Mouse (Mus musculus): ENCODE measurements around the gene Ncoa4. TPM values are rescaled to one million over a fixed set of nuclear protein-coding genes. Genes with fewer than 3 reads are reported as not detected.
A peak's percentile ranks its signal among the peaks of the same experiment; 100 is the strongest.
"Not testable (repeated sequence)": the region's sequence is repeated elsewhere in the genome, so short reads cannot be mapped to it uniquely, and the experiment has no call there.

Ncoa4 gene
- total and polyA plus RNA-seq, 3 experiments = 54.5 to 64.6 (median 57.9) TPM

GRCm38 (mm10) chr14:32124261-32124660 lies 35.4 kb upstream of the Ncoa4 start:
- no peaks in the 10 kb centered on the region for H3K79me2 ChIP-seq (ENCODE audit: control insufficient read depth, insufficient read depth, low read length, poor library complexity)
- TF ChIP-seq MYB (IDR thresholded peaks at IDR 0.05; ENCODE audit: low read depth, low read length) = no peak
- TF ChIP-seq CHD2 (IDR thresholded peaks at IDR 0.05; ENCODE audit: low read length) = no peak
- no peak for TF ChIP-seq MAZ (IDR thresholded peaks at IDR 0.05; ENCODE audit: low read depth, low read length)
- no peak for TF ChIP-seq USF1 (IDR thresholded peaks at IDR 0.05; ENCODE audit: low read depth, low read length)
- no peak for TF ChIP-seq GATA1 (IDR thresholded peaks at IDR 0.05; ENCODE audit: low read depth, low read length)
- TF ChIP-seq RAD21 (IDR thresholded peaks at IDR 0.05; ENCODE audit: low read depth, low read length) = no peak
- no peak for TF ChIP-seq E2F4 (IDR thresholded peaks at IDR 0.05; ENCODE audit: borderline replicate concordance, low read depth, low read length)
- TF ChIP-seq ZMIZ1 (IDR thresholded peaks at IDR 0.05; ENCODE audit: low read depth, low read length) = no peak
- no peak for TF ChIP-seq RCOR1 (IDR thresholded peaks at IDR 0.05; ENCODE audit: low read depth, low read length)
- TF ChIP-seq SMC3 (IDR thresholded peaks at IDR 0.05; ENCODE audit: low read depth, low read length) = no peak
- no peak for TF ChIP-seq USF2 (IDR thresholded peaks at IDR 0.05; ENCODE audit: borderline replicate concordance in 1 of 2, insufficient read depth in 1 of 2, low read depth in 1 of 2, low read length in 2 of 2)
- H3K36me3 ChIP-seq (ENCODE audit: control insufficient read depth in 1 of 2, insufficient read depth in 2 of 2, low read length in 2 of 2) = no peaks in the 10 kb centered on the region
- H3K9me3 ChIP-seq (replicated peaks; ENCODE audit: insufficient read depth, low read length) = no peaks in the 10 kb centered on the region
- peaks cover 0 to 3% of the 10 kb centered on the region in 2 experiments for H3K27me3 ChIP-seq (ENCODE audit: control insufficient read depth in 1 of 2, insufficient read depth in 2 of 2, low read length in 2 of 2)
- no peak overlapping the region for H3K4me3 ChIP-seq (ENCODE audit: control insufficient read depth in 1 of 2, insufficient read depth in 1 of 2, low read depth in 2 of 2, low read length in 2 of 2)
- H3K4me1 ChIP-seq (ENCODE audit: control insufficient read depth in 1 of 2, insufficient read depth in 2 of 2, low read length in 2 of 2) = no peaks in the 10 kb centered on the region
- no peak overlapping the region for H3K27ac ChIP-seq (ENCODE audit: control insufficient read depth, low read depth, low read length)
- no peak overlapping the region for H3K9ac ChIP-seq (ENCODE audit: control insufficient read depth, low read depth, low read length, poor library complexity, severe bottlenecking)
- no peak for DNase-seq (ENCODE audit: low read depth, low spot score)

- H3K4me3 ChIP-seq (ENCODE audit: control insufficient read depth in 1 of 2, insufficient read depth in 1 of 2, low read depth in 2 of 2, low read length in 2 of 2); H3K79me2 ChIP-seq (ENCODE audit: control insufficient read depth, insufficient read depth, low read length, poor library complexity); H3K9me3 ChIP-seq (replicated peaks; ENCODE audit: insufficient read depth, low read length); DNase-seq (ENCODE audit: low read depth, low spot score); H3K4me1 ChIP-seq (ENCODE audit: control insufficient read depth in 1 of 2, insufficient read depth in 2 of 2, low read length in 2 of 2); H3K27ac ChIP-seq (ENCODE audit: control insufficient read depth, low read depth, low read length); H3K36me3 ChIP-seq (ENCODE audit: control insufficient read depth in 1 of 2, insufficient read depth in 2 of 2, low read length in 2 of 2); H3K9ac ChIP-seq (ENCODE audit: control insufficient read depth, low read depth, low read length, poor library complexity, severe bottlenecking); H3K27me3 ChIP-seq (ENCODE audit: control insufficient read depth in 1 of 2, insufficient read depth in 2 of 2, low read length in 2 of 2): not testable (repeated sequence)
These were observed 34.4 kb upstream of the Ncoa4 start for GRCm38 (mm10) chr14:32125256-32125655.

GRCm38 (mm10) chr14:32128409-32128808 lies 31.3 kb upstream of the Ncoa4 start:
- Histone ChIP-seq H3K79me2 (ENCODE audit: control insufficient read depth, insufficient read depth, low read length, poor library complexity) (no peaks in the 10 kb centered on the region), H3K4me1 (ENCODE audit: control insufficient read depth in 1 of 2, insufficient read depth in 2 of 2, low read length in 2 of 2) (peaks cover 9 to 11% of the 10 kb centered on the region in 2 experiments)
- DNase-seq (ENCODE audit: low read depth, low spot score) = no peak

More at GRCm38 (mm10) chr14:32128409-32128808, 31.3 kb upstream of the Ncoa4 start:
- Histone ChIP-seq H3K9ac (ENCODE audit: control insufficient read depth, low read depth, low read length, poor library complexity, severe bottlenecking) (no peak overlapping the region), H3K27me3 (ENCODE audit: control insufficient read depth in 1 of 2, insufficient read depth in 2 of 2, low read length in 2 of 2) (peaks cover 0 to 3% of the 10 kb centered on the region in 2 experiments), H3K4me3 (ENCODE audit: control insufficient read depth in 1 of 2, insufficient read depth in 1 of 2, low read depth in 2 of 2, low read length in 2 of 2) (no peak overlapping the region), H3K27ac (ENCODE audit: control insufficient read depth, low read depth, low read length) (no peak overlapping the region), H3K36me3 (ENCODE audit: control insufficient read depth in 1 of 2, insufficient read depth in 2 of 2, low read length in 2 of 2) (peaks cover 0 to 11% of the 10 kb centered on the region in 2 experiments; a peak in 2 of 4 replicates), H3K9me3 (replicated peaks; ENCODE audit: insufficient read depth, low read length) (no peaks in the 10 kb centered on the region)
- no peak for TF ChIP-seq MAX (IDR thresholded peaks at IDR 0.05; ENCODE audit: low read length)
- TF ChIP-seq E2F4 (IDR thresholded peaks at IDR 0.05; ENCODE audit: borderline replicate concordance, low read depth, low read length) = no peak
- TF ChIP-seq ZKSCAN1 (IDR thresholded peaks at IDR 0.05; ENCODE audit: low read depth, low read length) = no peak
- no peak for TF ChIP-seq MYC (IDR thresholded peaks at IDR 0.05; ENCODE audit: low read depth, low read length)
- TF ChIP-seq RAD21 (IDR thresholded peaks at IDR 0.05; ENCODE audit: low read depth, low read length) = peak; percentile 53
- TF ChIP-seq KAT2A (conservative IDR thresholded peaks at IDR 0.05; ENCODE audit: low read depth, low read length) = no peak
- TF ChIP-seq NRF1 (IDR thresholded peaks at IDR 0.05; ENCODE audit: insufficient read depth, low read depth, low read length, poor library complexity, severe bottlenecking) = no peak
- TF ChIP-seq GATA1 (IDR thresholded peaks at IDR 0.05; ENCODE audit: low read depth, low read length) = no peak
- TF ChIP-seq ZNF384 (IDR thresholded peaks at IDR 0.05; ENCODE audit: low read depth, low read length) = no peak
- no peak for TF ChIP-seq SIN3A (IDR thresholded peaks at IDR 0.05; ENCODE audit: low read length)
- TF ChIP-seq ZMIZ1 (IDR thresholded peaks at IDR 0.05; ENCODE audit: low read depth, low read length) = no peak
- no peak for TF ChIP-seq JUND (IDR thresholded peaks at IDR 0.05; ENCODE audit: low read depth, low read length)
- TF ChIP-seq MXI1 (IDR thresholded peaks at IDR 0.05; ENCODE audit: low read depth, low read length) = no peak
- TF ChIP-seq POLR2AphosphoS5 (IDR thresholded peaks at IDR 0.05; ENCODE audit: borderline replicate concordance, low read depth, low read length) = no peak
- no peak for TF ChIP-seq MAZ (IDR thresholded peaks at IDR 0.05; ENCODE audit: low read depth, low read length)
- TF ChIP-seq SMC3 (IDR thresholded peaks at IDR 0.05; ENCODE audit: low read depth, low read length) = peak; percentile 52
- no peak for TF ChIP-seq TAL1 (IDR thresholded peaks at IDR 0.05; ENCODE audit: low read length)
- peak in 2 of 3 experiments; percentile 9 to 44; a peak in 3 of 6 replicates for TF ChIP-seq CTCF (IDR thresholded peaks at IDR 0.05 in 2 of 3, conservative IDR thresholded peaks at IDR 0.05 in 1 of 3; ENCODE audit: control insufficient read depth in 1 of 3, insufficient read depth in 1 of 3, low read depth in 2 of 3, low read length in 3 of 3, poor library complexity in 1 of 3, severe bottlenecking in 1 of 3)
- peak; percentile 39; the same call in 1 of the 2 replicates for TF ChIP-seq ZC3H11A (IDR thresholded peaks at IDR 0.05; ENCODE audit: low read depth, low read length)
- TF ChIP-seq POLR2AphosphoS2 (IDR thresholded peaks at IDR 0.05; ENCODE audit: low read length) = no peak
- no peak for TF ChIP-seq GABPA (IDR thresholded peaks at IDR 0.05; ENCODE audit: low read depth, low read length)

Data from MEL (cell line).